Mouse (Mus musculus) frontal cortex, postnatal 25 days (tissue): Measurements from ENCODE around the gene Pdk2.

Experiments
- DNase-seq, 2 experiments: peaks; one replicate each; pipeline ENCODE4 v3.0.0; 2022; ENCODE audit warnings: low spot score in 2 of 2

Gene Pdk2

GRCm38 (mm10) chr11:95070140-95071107, 29.3 kb upstream of the Pdk2 start:
- no peak for DNase-seq

- DNase-seq: no peak
Observed at GRCm38 (mm10) chr11:95069226-95069957, 28.2 kb upstream of the Pdk2 start.

DNA sequence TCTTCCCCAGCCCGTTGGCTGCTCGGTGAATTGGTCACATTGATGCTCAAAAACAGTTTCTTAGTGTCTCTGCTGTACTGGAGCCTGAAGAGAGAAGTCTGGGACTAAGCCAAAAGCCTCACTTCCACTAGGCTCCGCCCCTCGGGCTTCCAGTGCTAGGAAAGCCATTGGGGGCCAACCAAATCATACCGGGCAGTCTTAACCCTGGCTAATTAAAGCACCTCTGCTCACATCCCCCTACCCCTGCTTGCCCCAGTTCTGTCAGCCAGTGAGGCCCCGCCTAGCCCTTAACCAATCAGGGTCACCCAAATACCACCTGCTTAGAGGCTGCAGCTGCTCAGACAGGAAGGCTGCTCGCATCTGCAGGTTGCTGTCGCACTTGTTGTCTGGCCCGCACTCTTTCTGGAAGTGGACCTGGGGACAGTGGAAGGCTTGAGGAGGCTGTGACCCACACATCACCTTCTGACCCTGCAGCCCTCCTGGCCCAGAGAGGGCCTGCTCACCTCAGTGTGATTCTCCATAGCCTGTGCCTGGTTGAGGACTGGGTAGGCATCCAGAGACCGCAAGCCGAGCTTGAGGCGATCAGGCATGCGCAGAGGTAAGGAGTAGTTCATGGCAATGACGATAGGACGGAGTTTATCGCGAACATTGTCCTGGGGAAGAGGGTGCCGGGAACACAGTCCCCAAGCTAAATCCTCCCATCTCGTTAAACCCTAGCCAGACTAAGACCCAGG, 15.8 kb upstream of the Pdk2 start:
- DNase-seq: no peak

DNA sequence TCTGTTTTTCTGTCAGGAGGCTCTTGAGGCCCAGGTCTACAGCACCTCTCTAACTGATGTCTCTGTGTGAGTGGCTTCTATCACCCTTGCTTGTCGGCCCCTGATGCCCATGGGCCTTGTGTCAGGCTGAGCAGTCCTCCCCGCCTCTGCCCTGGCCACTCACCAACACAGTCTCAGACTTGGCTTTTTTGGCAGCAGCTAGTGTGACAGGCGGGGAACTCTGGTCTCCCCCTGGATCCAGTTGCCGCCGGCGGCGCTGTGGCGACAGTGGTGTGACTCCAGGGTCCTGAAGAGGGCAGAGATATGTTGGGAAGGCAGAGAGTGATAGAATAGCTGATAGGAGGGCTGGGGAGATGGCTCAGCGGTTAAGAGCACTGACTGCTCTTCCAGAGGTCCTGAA, 11.9 kb upstream of the Pdk2 start:
- no peak for DNase-seq

- DNase-seq: no peak
Observed at GRCm38 (mm10) chr11:95046980-95047680, 6.0 kb upstream of the Pdk2 start.

DNA sequence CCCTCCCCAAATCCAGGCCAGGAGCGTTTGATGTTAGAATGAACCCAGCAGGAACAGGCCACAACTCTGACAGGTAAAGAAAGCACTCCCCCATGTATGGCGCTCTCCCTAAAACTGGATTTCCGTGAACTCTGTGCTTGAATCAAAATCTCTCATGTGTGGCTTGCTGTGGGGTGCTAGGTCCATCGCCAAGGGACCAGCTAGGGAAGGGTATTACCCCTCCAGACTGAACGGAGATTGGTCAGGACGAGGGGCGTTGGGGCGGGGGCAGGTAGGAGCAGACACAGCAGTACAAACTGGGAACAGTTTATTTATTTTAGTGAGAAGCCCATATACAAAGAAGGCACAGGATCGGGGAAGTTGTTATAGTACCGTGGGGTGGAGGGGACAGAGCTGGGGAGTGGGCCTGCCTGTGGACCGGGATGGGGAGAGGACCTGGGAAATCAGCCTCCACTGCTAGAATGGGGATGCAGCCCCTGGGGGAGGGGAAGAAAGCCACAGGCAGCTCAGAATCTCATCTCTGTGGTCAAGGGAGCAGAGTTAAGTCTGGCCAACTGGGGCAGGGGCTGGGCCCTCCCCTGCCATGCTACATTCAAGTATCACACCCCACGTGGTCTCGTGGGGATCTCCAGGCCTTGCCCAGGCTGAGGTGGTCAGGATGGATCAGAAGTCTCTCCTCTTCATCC, 3.2 kb upstream of the Pdk2 start:
- no peak for DNase-seq

GRCm38 (mm10) chr11:95043608-95044007, 2.5 kb upstream of the Pdk2 start:
- peak in 1 of 2 experiments; percentile 3 for DNase-seq

GRCm38 (mm10) chr11:95043060-95043459, 1.9 kb upstream of the Pdk2 start:
- DNase-seq: no peak

DNA sequence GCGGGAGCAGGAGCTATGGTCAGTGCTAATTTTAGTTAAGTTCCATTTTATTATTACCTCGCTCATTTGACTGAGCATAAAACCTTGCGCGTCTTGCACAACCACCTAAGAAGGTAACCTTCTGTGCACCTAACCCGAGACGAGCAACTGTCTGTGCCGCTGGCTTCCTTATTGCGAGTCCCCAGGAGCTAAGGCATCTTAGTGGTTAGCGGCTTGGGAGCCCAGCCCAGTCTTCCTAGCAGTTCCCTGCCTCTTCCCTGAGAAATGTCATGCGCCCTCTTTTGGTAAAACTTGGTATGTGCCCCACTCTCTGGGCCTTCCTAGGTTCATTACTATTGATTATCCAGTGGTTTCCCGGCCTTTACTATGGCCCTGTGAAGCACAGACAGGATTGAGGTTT, 942 bp upstream of the Pdk2 start:
- peak; percentile 69 to 72 for DNase-seq

DNA sequence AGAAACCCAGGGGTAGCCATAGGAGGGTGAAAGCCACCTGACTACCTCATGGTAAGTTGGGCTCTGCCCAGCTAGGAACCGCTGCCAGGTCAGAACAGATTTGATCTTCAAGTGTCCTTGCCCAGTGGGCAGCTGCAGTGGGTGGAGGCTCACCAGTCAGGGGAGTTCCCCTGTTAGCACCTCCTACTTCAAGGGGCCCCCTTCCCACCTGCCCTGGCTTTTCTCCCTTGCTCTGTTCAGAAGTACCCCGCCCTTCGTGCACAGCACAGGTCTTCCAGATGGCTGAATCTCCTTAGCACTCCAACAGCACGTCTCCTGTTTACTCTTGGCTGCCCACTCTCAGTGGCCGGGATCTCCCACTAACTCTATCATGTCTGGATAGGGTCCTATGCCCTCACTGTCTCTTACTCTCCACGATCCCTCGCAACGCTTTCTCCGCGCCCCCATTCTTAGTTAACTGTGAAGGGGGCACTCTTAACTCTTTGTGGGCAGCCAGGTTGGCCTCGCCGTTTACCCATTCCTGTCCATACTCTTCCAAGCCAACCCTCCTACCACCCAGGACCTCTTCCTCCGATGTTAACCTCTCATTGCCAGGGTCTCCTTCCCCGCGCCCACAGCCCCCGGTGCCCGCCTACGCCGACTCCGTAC, 539 bp downstream of the Pdk2 start:
- peak in 1 of 2 experiments; percentile 17 for DNase-seq

DNA sequence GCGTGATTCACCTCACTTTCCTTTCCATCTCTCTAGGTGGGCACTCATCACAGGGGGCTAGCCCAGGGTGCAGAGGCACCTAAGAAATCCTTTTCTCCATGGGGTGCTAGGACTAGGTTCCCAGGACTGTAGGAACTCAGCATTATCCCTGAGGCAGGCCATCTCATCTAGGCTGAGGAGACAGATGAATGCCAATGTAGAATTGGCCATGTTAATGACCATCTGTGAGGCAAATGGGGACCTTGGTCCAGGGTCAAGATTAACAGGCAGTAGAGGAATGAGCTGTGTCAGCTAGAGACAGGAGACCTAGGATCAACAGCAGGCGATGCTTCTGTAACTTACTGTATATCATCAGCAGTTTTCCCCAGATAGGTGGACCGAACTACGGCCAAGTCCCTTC, 1.4 kb downstream of the Pdk2 start:
- no peak for DNase-seq

- DNase-seq: no peak
Observed at GRCm38 (mm10) chr11:95038818-95039655, 2.1 kb downstream of the Pdk2 start.

- no peak for DNase-seq
Observed at GRCm38 (mm10) chr11:95038156-95038817, 2.9 kb downstream of the Pdk2 start.

GRCm38 (mm10) chr11:95037306-95037705, 3.8 kb downstream of the Pdk2 start:
- no peak for DNase-seq

- no peak for DNase-seq
Observed at GRCm38 (mm10) chr11:95036521-95036920, 4.6 kb downstream of the Pdk2 start.

DNA sequence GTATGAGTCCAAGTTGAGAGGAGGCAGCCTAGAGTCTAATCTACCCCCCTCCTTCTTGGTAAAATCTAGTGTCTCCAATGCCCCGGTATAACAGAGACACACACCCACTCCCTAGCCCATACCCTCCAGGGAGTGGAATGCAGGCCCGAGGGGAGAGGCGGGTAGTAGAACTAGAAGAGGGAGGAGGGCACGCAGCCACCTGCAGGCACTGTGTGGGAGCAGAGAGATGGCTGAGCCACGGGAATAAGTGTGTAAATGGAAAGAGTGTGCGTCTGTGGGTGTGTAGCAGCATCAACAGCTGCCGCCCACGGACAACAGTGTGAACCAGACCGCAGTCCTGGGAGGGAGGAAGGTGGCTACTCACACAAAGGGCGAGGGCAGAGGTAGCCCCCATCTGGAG, 6.3 kb downstream of the Pdk2 start:
- no peak for DNase-seq

DNA sequence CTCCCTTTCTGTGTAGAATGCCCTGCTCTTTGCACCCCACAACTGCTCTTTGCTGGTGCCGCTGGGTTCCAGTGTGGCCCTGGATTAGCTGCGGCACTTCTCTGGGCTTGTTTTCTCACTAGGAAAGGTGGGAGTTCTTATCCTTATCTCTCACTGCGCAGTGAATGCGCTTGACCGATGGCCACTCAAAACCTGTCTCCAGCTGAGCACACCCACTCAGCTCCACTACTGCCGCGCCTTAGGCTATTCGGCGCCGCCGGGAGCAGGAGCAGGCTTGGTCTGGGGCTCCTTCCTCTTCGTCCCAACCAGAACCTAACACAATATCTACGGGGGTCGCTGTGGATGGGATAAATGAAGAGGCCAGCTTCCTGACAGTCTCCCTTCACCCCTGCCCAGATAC, 7.5 kb downstream of the Pdk2 start:
- no peak for DNase-seq

- peak in 1 of 2 experiments; percentile 3 for DNase-seq
Observed at GRCm38 (mm10) chr11:95032945-95033344, 8.2 kb downstream of the Pdk2 start.
